Mouse (Mus musculus) limb, embryonic 14.5 days (tissue): ENCODE measurements at regions not wholly inside any gene's neighbourhood (a gene's known extent, or its start where the extent isn't known, plus 50 kb on each side); places are given as distances from the start of the nearest gene placed in this dataset.

ENCODE experiments used
- ATAC-seq: fragments of 200-750 bp; cut with Nextera tagmentation; 2 replicates; pipeline ENCODE4 v1.8.0; 2017; ENCODE audit warnings: low read depth, moderate number of reproducible peaks, moderate TSS enrichment; ENCODE audit not compliant: low FRiP score
- DNase-seq: peaks from one replicate; pipeline ENCODE4 v3.0.0-alpha.2; 2015; ENCODE audit warnings: low spot score
- H3K27ac ChIP-seq: fragments of 300-500 bp; sonication (generic); replicated peaks from 2 replicates; pipeline ENCODE4 v1.5.1; 2014; ENCODE audit warnings: low read depth, mild to moderate bottlenecking, low read length, moderate library complexity, mixed read lengths
- H3K27me3 ChIP-seq: fragments of 300-500 bp; sonication (generic); 2 replicates; pipeline ENCODE4 v1.6.1; 2014; ENCODE audit warnings: low read length, mixed read lengths; ENCODE audit not compliant: control insufficient read depth, insufficient read depth
- H3K36me3 ChIP-seq: fragments of 300-500 bp; sonication (generic); 2 replicates; pipeline ENCODE4 v1.6.1; 2014; ENCODE audit warnings: mild to moderate bottlenecking, low read length, moderate library complexity, mixed read lengths; ENCODE audit not compliant: control insufficient read depth, insufficient read depth
- H3K4me1 ChIP-seq: fragments of 300-500 bp; sonication (generic); 2 replicates; pipeline ENCODE4 v1.6.1; 2014; ENCODE audit warnings: antibody characterized with exemption, low read length, mixed read lengths; ENCODE audit not compliant: control insufficient read depth, insufficient read depth
- H3K4me2 ChIP-seq: fragments of 300-500 bp; sonication (generic); replicated peaks from 2 replicates; pipeline ENCODE4 v1.6.1; 2014; ENCODE audit warnings: low read depth, mild to moderate bottlenecking, low read length, moderate library complexity; ENCODE audit not compliant: severe bottlenecking
- H3K4me3 ChIP-seq: fragments of 300-500 bp; sonication (generic); replicated peaks from 2 replicates; pipeline ENCODE4 v1.5.1; 2014; ENCODE audit warnings: low read length
- H3K9ac ChIP-seq: fragments of 300-500 bp; sonication (generic); 2 replicates; pipeline ENCODE4 v1.6.1; 2014; ENCODE audit warnings: mild to moderate bottlenecking, low read depth, low read length, moderate library complexity; ENCODE audit not compliant: severe bottlenecking
- H3K9me3 ChIP-seq: fragments of 300-500 bp; sonication (generic); 2 replicates; pipeline ENCODE4 v1.6.1; 2016; ENCODE audit warnings: low read length; ENCODE audit not compliant: control insufficient read depth
- POLR2A ChIP-seq: fragments of 200-500 bp; IDR thresholded peaks from 2 replicates; pipeline ENCODE4 v1.8.0; 2012; ENCODE audit warnings: inconsistent platforms, mild to moderate bottlenecking, moderate library complexity, borderline replicate concordance; ENCODE audit not compliant: insufficient read depth, insufficient read length; ENCODE audit errors: extremely low read depth
- WGBS: fragments of 180-500 bp; shearing (Covaris S2); extraction: QIAGEN DNeasy Blood & Tissue Kit; methylation state at CpG from one replicate; pipeline ENCODE4 v1.1.7; 2014; 5-methylcytosine and 5-hydroxymethylcytosine counted together

DNA sequence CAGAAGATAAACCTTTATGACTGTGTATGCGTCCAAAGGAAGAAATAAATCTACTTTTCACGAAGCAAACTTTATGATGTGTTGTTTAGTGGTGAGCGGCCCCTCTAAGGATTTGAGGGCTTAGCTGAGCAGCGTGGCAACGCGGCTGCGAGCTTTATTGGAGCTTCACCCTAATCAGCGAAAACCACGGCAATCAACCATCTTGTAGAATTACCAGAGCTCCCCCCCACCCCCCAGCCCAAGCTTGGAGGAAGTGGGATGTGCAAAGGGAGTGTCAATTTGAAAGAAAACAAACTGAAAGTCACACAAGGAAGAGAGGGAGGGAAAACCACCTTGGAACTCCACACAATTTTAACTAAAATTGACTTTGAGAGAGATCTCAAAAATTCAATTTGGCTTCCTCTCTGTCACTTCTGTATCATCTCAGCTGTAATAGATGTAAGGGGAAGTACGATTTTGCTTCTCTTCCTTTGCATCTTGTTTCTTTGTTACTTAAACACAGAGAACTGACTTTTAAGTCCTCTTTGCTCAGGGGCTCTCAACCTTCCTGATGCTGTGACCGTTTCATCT is 229.1 kb upstream of the Satb1 start:
- no peaks in the 10 kb centered on the region for H3K4me1 ChIP-seq
- ATAC-seq (no peak), DNase-seq (no peak)
- H3K4me3 ChIP-seq: peak overlapping the region; percentile 22
- WGBS: 22% methylated on average over 11 of the region's 11 CpGs
- 0 out of 2 replicates have a peak overlapping the region, but pooled peaks have one; percentile 12 for H3K9ac ChIP-seq
- H3K27ac ChIP-seq: no peak overlapping the region
- H3K4me2 ChIP-seq: peak overlapping the region; percentile 35; the same call in 1 of the 2 replicates
- H3K9me3 ChIP-seq: no peaks in the 10 kb centered on the region
- H3K36me3 ChIP-seq: no peaks in the 10 kb centered on the region
- no peaks in the 10 kb centered on the region for H3K27me3 ChIP-seq
- TF ChIP-seq POLR2A: no peak

GRCm38 (mm10) chr17:52036479-52036878 is 203.4 kb upstream of the Satb1 start:
- Histone ChIP-seq H3K36me3 (no peaks in the 10 kb centered on the region), H3K9ac (no peak overlapping the region), H3K27me3 (no peaks in the 10 kb centered on the region), H3K4me3 (no peak overlapping the region), H3K4me1 (no peaks in the 10 kb centered on the region), H3K4me2 (no peak overlapping the region), H3K9me3 (no peaks in the 10 kb centered on the region), H3K27ac (no peak overlapping the region)
- no peak for TF ChIP-seq POLR2A
- 91% methylated on average over 4 of the region's 4 CpGs for WGBS
- no peak for DNase-seq
- ATAC-seq: no peak

GRCm38 (mm10) chr17:52031079-52031478 is 198.0 kb upstream of the Satb1 start:
- Histone ChIP-seq H3K36me3 (no peaks in the 10 kb centered on the region), H3K4me3 (no peak overlapping the region), H3K9me3 (no peaks in the 10 kb centered on the region), H3K9ac (no peak overlapping the region), H3K27ac (no peak overlapping the region), H3K4me1 (no peaks in the 10 kb centered on the region), H3K27me3 (no peaks in the 10 kb centered on the region), H3K4me2 (no peak overlapping the region)
- DNase-seq (no peak), ATAC-seq (no peak)
- no peak for TF ChIP-seq POLR2A
- WGBS: 92% methylated on average over 8 of the region's 8 CpGs

DNA sequence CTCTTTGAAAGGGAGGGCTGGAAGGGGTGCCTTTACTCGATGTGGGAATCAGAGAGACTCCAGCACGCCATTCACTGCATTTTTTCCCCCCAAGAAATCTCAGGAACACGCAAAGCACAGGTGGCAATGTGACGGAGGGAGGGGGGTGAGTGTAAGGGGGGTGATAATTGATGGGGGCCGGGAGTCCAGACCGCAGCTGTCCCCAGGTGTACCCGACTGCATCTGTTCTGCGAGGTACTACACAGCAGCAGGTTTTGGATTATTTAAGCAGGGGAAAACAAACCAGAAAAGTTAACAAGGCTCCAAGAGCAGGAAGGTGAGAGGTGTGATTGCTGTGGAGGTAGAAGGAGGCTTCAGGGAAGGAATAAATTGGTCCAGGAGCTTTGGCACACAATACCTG is 153.8 kb upstream of the Satb1 start:
- H3K4me2 ChIP-seq: no peak overlapping the region; the same call in 1 of the 2 replicates
- WGBS: 36% methylated on average over 8 of the region's 8 CpGs
- no peak for TF ChIP-seq POLR2A

DNA sequence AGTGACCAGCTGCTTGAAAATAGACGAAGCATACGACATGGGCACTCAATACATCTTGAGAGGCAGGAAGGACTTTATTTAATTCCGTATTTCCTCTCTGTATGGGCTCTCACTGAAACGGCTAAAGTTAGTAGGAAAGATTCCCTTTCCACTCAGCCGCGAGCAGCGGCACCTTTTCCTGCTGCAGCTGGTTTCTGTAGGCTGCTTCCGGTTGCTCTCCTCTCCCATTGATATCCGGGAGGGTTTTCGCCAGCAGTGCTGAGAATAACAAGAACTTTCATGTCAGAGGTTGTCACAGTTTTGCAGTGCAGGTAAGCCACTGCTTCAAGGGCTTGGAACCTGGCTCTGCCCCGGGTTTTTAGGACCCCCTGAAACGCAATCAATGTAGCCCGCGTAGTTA is 153.1 kb upstream of the Satb1 start:
- H3K9ac ChIP-seq: 0 out of 2 replicates have a peak overlapping the region, but pooled peaks have one; percentile 16

More for the DNA sequence above, 153.8 kb upstream of the Satb1 start:
- DNase-seq (no peak), ATAC-seq (no peak)
- no peaks in the 10 kb centered on the region for H3K9me3 ChIP-seq
- no peak overlapping the region for H3K9ac ChIP-seq
- no peaks in the 10 kb centered on the region for H3K4me1 ChIP-seq
- H3K36me3 ChIP-seq: no peaks in the 10 kb centered on the region
- no peak overlapping the region for H3K4me3 ChIP-seq
- no peak overlapping the region for H3K27ac ChIP-seq
- H3K27me3 ChIP-seq: no peaks in the 10 kb centered on the region

More for the DNA sequence above, 153.1 kb upstream of the Satb1 start:
- Histone ChIP-seq H3K27me3 (no peaks in the 10 kb centered on the region), H3K9me3 (no peaks in the 10 kb centered on the region), H3K27ac (no peak overlapping the region), H3K4me2 (peak overlapping the region; percentile 10; the same call in 1 of the 2 replicates), H3K36me3 (no peaks in the 10 kb centered on the region), H3K4me3 (no peak overlapping the region), H3K4me1 (no peaks in the 10 kb centered on the region)
- no peak for TF ChIP-seq POLR2A
- WGBS: 55% methylated on average over 14 of the region's 14 CpGs
- DNase-seq (peak; percentile 13), ATAC-seq (no peak)
